Mouse (Mus musculus) MEL-GATA-1-ER (cell line): ENCODE data around the gene Luzp1.

Source experiments
- DNase-seq: peaks from one replicate; pipeline ENCODE4 v3.0.0-alpha.2; 2012; ENCODE audit warnings: low read depth; ENCODE audit errors: extremely low read depth

Luzp1 gene

GRCm38 (mm10) chr4:136469371-136469903 is at the start of gene Luzp1:
TSS of gene Luzp1 (plus strand) at chr4:136469761.
- DNase-seq, result peak; percentile 61

- DNase-seq, result no peak
Measured at GRCm38 (mm10) chr4:136423224-136423623, 46.3 kb upstream of the Luzp1 start, which contains the start of gene Htr1d. TSS of gene Htr1d (plus strand) at chr4:136423524.

GRCm38 (mm10) chr4:136424120-136424999 is 45.2 kb upstream of the Luzp1 start:
- DNase-seq, result no peak

- no peak for DNase-seq
Measured at GRCm38 (mm10) chr4:136425000-136425288, 44.6 kb upstream of the Luzp1 start.

- DNase-seq, result no peak
Measured at GRCm38 (mm10) chr4:136430609-136431375, 38.8 kb upstream of the Luzp1 start.

GRCm38 (mm10) chr4:136431376-136431693 is 38.2 kb upstream of the Luzp1 start:
- DNase-seq, result peak; percentile 59

GRCm38 (mm10) chr4:136434029-136434428 is 35.5 kb upstream of the Luzp1 start:
- no peak for DNase-seq

GRCm38 (mm10) chr4:136439106-136439505 is 30.5 kb upstream of the Luzp1 start:
- no peak for DNase-seq

GRCm38 (mm10) chr4:136441354-136442043 is 28.1 kb upstream of the Luzp1 start:
- DNase-seq, result no peak

GRCm38 (mm10) chr4:136444561-136444960 is 25.0 kb upstream of the Luzp1 start:
- no peak for DNase-seq

GRCm38 (mm10) chr4:136449795-136450194 is 19.8 kb upstream of the Luzp1 start:
- no peak for DNase-seq

GRCm38 (mm10) chr4:136450271-136450670 is 19.3 kb upstream of the Luzp1 start:
- no peak for DNase-seq

GRCm38 (mm10) chr4:136451564-136451963 is 18.0 kb upstream of the Luzp1 start:
- no peak for DNase-seq

- no peak for DNase-seq
Measured at GRCm38 (mm10) chr4:136452286-136452685, 17.3 kb upstream of the Luzp1 start.

GRCm38 (mm10) chr4:136452792-136453191 is 16.8 kb upstream of the Luzp1 start:
- DNase-seq, result no peak

GRCm38 (mm10) chr4:136454850-136455260 is 14.7 kb upstream of the Luzp1 start:
- DNase-seq, result peak; percentile 42

GRCm38 (mm10) chr4:136456516-136457218 is 12.9 kb upstream of the Luzp1 start:
- no peak for DNase-seq

GRCm38 (mm10) chr4:136458276-136458675 is 11.3 kb upstream of the Luzp1 start:
- DNase-seq, result no peak

GRCm38 (mm10) chr4:136459210-136459609 is 10.4 kb upstream of the Luzp1 start:
- DNase-seq, result no peak

GRCm38 (mm10) chr4:136461206-136461605 is 8.4 kb upstream of the Luzp1 start:
- DNase-seq, result no peak

- DNase-seq, result no peak
Measured at GRCm38 (mm10) chr4:136461761-136462085, 7.8 kb upstream of the Luzp1 start.
